Mouse (Mus musculus): ENCODE results near the gene Lmnb2. TPM values are rescaled to one million over a fixed set of nuclear protein-coding genes. Genes with fewer than 3 reads are reported as not detected.

The Lmnb2 gene
- 51.6 and 58.2 TPM in 2 replicates for polyA plus RNA-seq (2015; fragmentation: Nextera tagmentation; extraction: Ambion mirVana)

- 0 out of 2 replicates have a peak, but pooled peaks have one; percentile 35 for ATAC-seq (ENCODE audit: insufficient number of reproducible peaks, low FRiP score, low TSS enrichment, low read depth)
- Histone ChIP-seq H3K27ac (peak within 1 kb of the TSS; percentile 55), H3K4me1 (peaks cover 43% of the 10 kb centered on the region), H3K4me2 (peak within 1 kb of the TSS; percentile 94), H3K9me3 (no peaks in the 10 kb centered on the region), H3K9ac (peak within 1 kb of the TSS; percentile 68), H3K27me3 (no peaks in the 10 kb centered on the region), H3K4me3 (peak within 1 kb of the TSS; percentile 96), H3K36me3 (peaks cover 12% of the 10 kb centered on the region; the same call in 1 of the 2 replicates)
- under 1% methylated on average over 61 of the region's 61 CpGs for WGBS
Observed at GRCm38 (mm10) chr10:80917779-80918434, at the start of gene Lmnb2. Gene Lmnb2 (minus strand): TSS chr10:80918245.

DNA sequence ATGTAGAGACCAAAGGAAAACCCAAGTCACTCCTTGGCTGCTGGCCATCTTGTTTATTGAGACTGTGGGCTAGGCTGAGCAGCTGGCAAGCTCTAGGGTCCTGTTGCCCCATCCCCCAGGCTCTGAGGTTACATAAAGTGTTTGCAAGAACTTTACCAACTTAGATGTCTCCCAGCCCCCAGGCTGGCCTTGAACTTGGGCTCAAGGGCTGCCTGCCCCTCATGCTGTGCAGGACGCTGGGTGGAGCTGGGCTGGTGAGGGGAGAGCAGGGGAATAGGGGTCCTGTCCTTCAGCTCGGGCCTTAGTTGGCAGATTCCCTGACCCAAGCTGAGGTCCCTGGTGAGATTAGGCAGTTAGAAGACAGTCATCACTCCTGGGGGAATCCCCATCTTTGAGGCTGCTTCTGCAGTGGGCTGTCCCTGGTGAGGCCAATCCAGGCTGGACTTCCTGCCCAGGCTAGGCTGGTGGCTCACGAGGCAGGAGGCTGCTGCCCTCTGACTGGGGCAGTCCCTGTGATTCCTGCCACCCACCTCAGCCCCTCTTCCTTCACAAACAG lies 49.1 kb upstream of the Lmnb2 start:
- no peaks in the 10 kb centered on the region for H3K27me3 ChIP-seq
- H3K9me3 ChIP-seq: no peaks in the 10 kb centered on the region
- no peak overlapping the region for H3K27ac ChIP-seq
- WGBS: 43% methylated on average over 3 of the region's 3 CpGs
- no peaks in the 10 kb centered on the region for H3K36me3 ChIP-seq
- no peak overlapping the region for H3K9ac ChIP-seq
- no peak for ATAC-seq (ENCODE audit: insufficient number of reproducible peaks, low FRiP score, low TSS enrichment, low read depth)
- H3K4me1 ChIP-seq: peaks cover 41% of the 10 kb centered on the region
- no peak overlapping the region for H3K4me3 ChIP-seq
- no peak overlapping the region for H3K4me2 ChIP-seq

DNA sequence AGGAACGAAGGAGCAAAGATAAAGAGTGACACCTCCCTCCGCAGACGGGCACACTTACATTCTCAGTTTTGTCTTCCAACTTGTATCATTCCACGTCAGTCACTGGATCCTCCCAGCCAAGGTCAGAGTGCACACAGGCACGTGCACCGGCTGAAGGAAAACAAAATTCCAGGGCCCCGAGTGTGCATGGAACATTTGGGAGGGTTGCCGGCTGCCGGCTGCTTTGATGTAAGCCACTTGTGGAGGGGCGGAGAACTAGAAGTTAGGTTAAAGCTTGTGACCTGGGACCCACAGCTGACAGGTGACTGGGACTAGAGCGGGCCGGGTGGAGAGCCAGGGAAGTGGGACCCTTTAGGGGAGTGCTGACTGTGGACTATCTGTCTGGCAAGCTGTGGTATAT lies 48.3 kb upstream of the Lmnb2 start:
- Histone ChIP-seq H3K27ac (no peak overlapping the region), H3K4me1 (peaks cover 46% of the 10 kb centered on the region), H3K27me3 (no peaks in the 10 kb centered on the region), H3K4me3 (no peak overlapping the region), H3K36me3 (no peaks in the 10 kb centered on the region), H3K4me2 (no peak overlapping the region), H3K9ac (no peak overlapping the region), H3K9me3 (no peaks in the 10 kb centered on the region)
- no peak for ATAC-seq (ENCODE audit: insufficient number of reproducible peaks, low FRiP score, low TSS enrichment, low read depth)
- WGBS: 45% methylated on average over 12 of the region's 12 CpGs

- peaks cover 58% of the 10 kb centered on the region for H3K4me1 ChIP-seq
- H3K4me3 ChIP-seq: no peak overlapping the region
- no peaks in the 10 kb centered on the region for H3K36me3 ChIP-seq
- H3K27me3 ChIP-seq: no peaks in the 10 kb centered on the region
- H3K9me3 ChIP-seq: no peaks in the 10 kb centered on the region
- WGBS: 56% methylated on average over 12 of the region's 12 CpGs
- no peak overlapping the region for H3K9ac ChIP-seq
- no peak overlapping the region for H3K27ac ChIP-seq
- no peak overlapping the region for H3K4me2 ChIP-seq
- ATAC-seq (ENCODE audit: insufficient number of reproducible peaks, low FRiP score, low TSS enrichment, low read depth): no peak
Observed at GRCm38 (mm10) chr10:80963031-80963975, 45.3 kb upstream of the Lmnb2 start.

DNA sequence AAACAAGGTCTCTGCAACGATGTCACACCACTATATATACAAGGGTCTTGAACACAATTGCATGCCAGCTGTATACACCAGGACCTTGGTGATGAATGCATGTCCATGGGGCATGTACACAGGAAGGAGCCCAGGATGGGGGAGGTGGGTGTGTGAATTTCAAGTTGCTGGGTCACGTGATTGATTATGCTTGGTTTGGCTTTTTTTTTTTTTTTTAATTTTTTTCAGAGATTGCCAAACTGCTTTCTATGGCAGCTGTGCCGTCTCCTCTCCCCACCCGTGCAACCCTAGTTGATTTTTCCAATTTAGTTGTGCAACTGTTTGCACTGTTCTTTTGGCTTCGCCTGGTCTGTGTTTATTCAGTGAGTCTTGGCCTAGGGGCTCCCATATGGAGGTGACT lies 44.5 kb upstream of the Lmnb2 start:
- Histone ChIP-seq H3K9ac (no peak overlapping the region), H3K27me3 (no peaks in the 10 kb centered on the region), H3K27ac (no peak overlapping the region), H3K4me1 (peaks cover 56% of the 10 kb centered on the region), H3K36me3 (no peaks in the 10 kb centered on the region), H3K4me2 (no peak overlapping the region), H3K9me3 (no peaks in the 10 kb centered on the region), H3K4me3 (no peak overlapping the region)
- no peak for ATAC-seq (ENCODE audit: insufficient number of reproducible peaks, low FRiP score, low TSS enrichment, low read depth)
- 71% methylated on average over 5 of the region's 5 CpGs for WGBS

- WGBS: 35% methylated on average over 10 of the region's 10 CpGs
- no peaks in the 10 kb centered on the region for H3K27me3 ChIP-seq
- H3K4me3 ChIP-seq: no peak overlapping the region
- peaks cover 51% of the 10 kb centered on the region for H3K4me1 ChIP-seq
- H3K4me2 ChIP-seq: no peak overlapping the region
- H3K36me3 ChIP-seq: no peaks in the 10 kb centered on the region
- no peak overlapping the region for H3K9ac ChIP-seq
- no peak for ATAC-seq (ENCODE audit: insufficient number of reproducible peaks, low FRiP score, low TSS enrichment, low read depth)
- peak overlapping the region; percentile 87 for H3K27ac ChIP-seq
- H3K9me3 ChIP-seq: no peaks in the 10 kb centered on the region
Observed at GRCm38 (mm10) chr10:80962051-80962472, 44.0 kb upstream of the Lmnb2 start.

GRCm38 (mm10) chr10:80960551-80961508 lies 42.8 kb upstream of the Lmnb2 start:
- Histone ChIP-seq H3K27me3 (no peaks in the 10 kb centered on the region), H3K4me3 (no peak overlapping the region), H3K4me2 (peak overlapping the region; percentile 29; the same call in 1 of the 2 replicates), H3K9me3 (no peaks in the 10 kb centered on the region), H3K9ac (no peak overlapping the region), H3K4me1 (peaks cover 46% of the 10 kb centered on the region), H3K36me3 (no peaks in the 10 kb centered on the region), H3K27ac (peak overlapping the region; percentile 87)
- WGBS: 11% methylated on average over 16 of the region's 16 CpGs
- ATAC-seq (ENCODE audit: insufficient number of reproducible peaks, low FRiP score, low TSS enrichment, low read depth): peak; percentile 57

GRCm38 (mm10) chr10:80958979-80959637 lies 41.1 kb upstream of the Lmnb2 start:
- 89% methylated on average over 5 of the region's 5 CpGs for WGBS

DNA sequence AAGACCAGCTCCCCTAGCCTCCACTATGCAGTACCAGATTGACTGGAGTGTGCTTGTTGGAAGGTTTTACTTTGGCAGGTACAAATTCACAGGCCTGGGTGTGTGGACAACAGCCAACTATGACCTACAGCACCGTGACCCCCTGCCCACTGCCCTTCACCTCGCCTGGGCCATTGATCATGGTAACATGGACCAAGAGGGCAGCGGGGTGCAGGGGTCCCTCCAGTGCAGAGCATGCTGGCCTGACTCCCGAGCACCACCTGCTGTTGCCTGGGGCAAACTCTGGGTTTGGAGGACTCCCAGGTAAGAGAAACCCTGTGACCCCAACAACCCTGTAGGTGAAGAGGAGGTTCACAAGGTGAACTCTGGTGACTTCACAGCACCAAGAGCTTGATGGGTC lies 39.7 kb upstream of the Lmnb2 start:
- Histone ChIP-seq H3K36me3 (no peaks in the 10 kb centered on the region), H3K4me2 (no peak overlapping the region), H3K4me3 (no peak overlapping the region), H3K27me3 (no peaks in the 10 kb centered on the region), H3K9me3 (no peaks in the 10 kb centered on the region), H3K9ac (no peak overlapping the region), H3K4me1 (peaks cover 47% of the 10 kb centered on the region), H3K27ac (no peak overlapping the region)
- 65% methylated on average over 4 of the region's 4 CpGs for WGBS
- ATAC-seq (ENCODE audit: insufficient number of reproducible peaks, low FRiP score, low TSS enrichment, low read depth): no peak

More at GRCm38 (mm10) chr10:80958979-80959637, 41.1 kb upstream of the Lmnb2 start:
- Histone ChIP-seq H3K27me3 (no peaks in the 10 kb centered on the region), H3K9ac (no peak overlapping the region), H3K27ac (no peak overlapping the region), H3K4me3 (no peak overlapping the region), H3K4me2 (no peak overlapping the region), H3K4me1 (peaks cover 60% of the 10 kb centered on the region), H3K9me3 (no peaks in the 10 kb centered on the region), H3K36me3 (no peaks in the 10 kb centered on the region)
- ATAC-seq (ENCODE audit: insufficient number of reproducible peaks, low FRiP score, low TSS enrichment, low read depth): no peak

DNA sequence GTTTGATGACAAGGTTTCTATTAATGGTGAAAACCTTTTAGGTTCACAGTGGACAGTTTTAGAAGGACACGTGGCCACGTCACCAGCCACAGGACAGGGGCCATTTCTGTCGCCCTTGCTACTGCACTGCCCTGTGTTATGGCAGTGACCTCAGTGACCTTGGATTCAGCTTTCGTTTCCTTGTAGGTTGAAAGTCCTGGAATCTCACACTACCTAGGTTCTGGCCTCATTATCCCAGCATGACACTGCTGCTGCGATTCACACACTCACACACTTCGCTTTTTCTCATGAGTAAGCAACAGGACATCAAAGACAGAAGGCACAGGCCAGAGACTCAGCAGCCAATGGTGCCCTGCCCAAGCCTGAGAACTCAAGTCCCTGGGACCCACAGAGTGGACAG lies 38.9 kb upstream of the Lmnb2 start:
- no peaks in the 10 kb centered on the region for H3K9me3 ChIP-seq
- H3K4me1 ChIP-seq: peaks cover 38% of the 10 kb centered on the region
- no peak overlapping the region for H3K4me2 ChIP-seq
- no peak overlapping the region for H3K9ac ChIP-seq
- H3K4me3 ChIP-seq: no peak overlapping the region
- H3K27me3 ChIP-seq: no peaks in the 10 kb centered on the region
- H3K36me3 ChIP-seq: no peaks in the 10 kb centered on the region
- 75% methylated on average over 6 of the region's 6 CpGs for WGBS
- no peak for ATAC-seq (ENCODE audit: insufficient number of reproducible peaks, low FRiP score, low TSS enrichment, low read depth)
- H3K27ac ChIP-seq: no peak overlapping the region

- ATAC-seq (ENCODE audit: insufficient number of reproducible peaks, low FRiP score, low TSS enrichment, low read depth): no peak
- H3K27ac ChIP-seq: no peak overlapping the region
- no peaks in the 10 kb centered on the region for H3K36me3 ChIP-seq
- peaks cover 33% of the 10 kb centered on the region for H3K4me1 ChIP-seq
- WGBS: 94% methylated on average over 8 of the region's 8 CpGs
- H3K27me3 ChIP-seq: no peaks in the 10 kb centered on the region
- H3K4me3 ChIP-seq: no peak overlapping the region
- H3K4me2 ChIP-seq: no peak overlapping the region
- no peak overlapping the region for H3K9ac ChIP-seq
- no peaks in the 10 kb centered on the region for H3K9me3 ChIP-seq
Observed at GRCm38 (mm10) chr10:80956385-80956784, 38.3 kb upstream of the Lmnb2 start.
